Mouse (Mus musculus): ENCODE results near the gene Cyb5r4. TPM values are rescaled to one million over a fixed set of nuclear protein-coding genes. Genes with fewer than 3 reads are reported as not detected.
"Not testable (repeated sequence)": the region's sequence is repeated elsewhere in the genome, so short reads cannot be mapped to it uniquely, and the experiment has no call there.

The Cyb5r4 gene
- polyA plus RNA-seq, 1 experiment from 2014 or later, result 59.9 TPM

DNA sequence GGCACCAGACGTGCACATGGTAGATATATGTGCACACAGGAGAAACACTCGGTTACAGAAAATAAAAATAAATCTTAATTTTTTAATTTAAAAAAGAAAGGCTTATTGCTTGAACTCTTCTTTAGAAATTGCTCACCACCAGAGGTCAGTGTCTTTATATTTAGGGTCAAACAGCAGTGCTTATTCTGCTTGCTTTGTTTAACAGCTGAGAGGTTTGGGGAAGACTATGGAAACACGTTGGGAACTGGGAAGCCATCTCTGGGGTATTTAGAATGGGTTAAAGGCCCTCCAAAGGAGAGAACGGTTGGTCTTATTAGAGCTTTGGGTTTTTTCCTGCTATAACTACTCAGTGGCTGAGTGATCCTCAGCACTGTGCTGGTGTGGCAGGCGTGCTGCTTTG, 40.5 kb downstream of the Cyb5r4 start:
- no peak overlapping the region for H3K9ac ChIP-seq
- DNase-seq (ENCODE audit: low spot score), result no peak
- no peak overlapping the region for H3K4me3 ChIP-seq (replicated peaks; ENCODE audit: low read length)
- no peak for ATAC-seq (ENCODE audit: low FRiP score)
- no peak overlapping the region for H3K27ac ChIP-seq
- H3K4me1 ChIP-seq (replicated peaks; ENCODE audit: control insufficient read depth, insufficient read depth, low read length), result no peaks in the 10 kb centered on the region
- no peaks in the 10 kb centered on the region for H3K9me3 ChIP-seq (ENCODE audit: control insufficient read depth, low read length)
- peaks cover 67% of the 10 kb centered on the region for H3K36me3 ChIP-seq (replicated peaks; ENCODE audit: control insufficient read depth, insufficient read depth)
- no peak overlapping the region for H3K4me2 ChIP-seq (replicated peaks)
- H3K27me3 ChIP-seq (ENCODE audit: control insufficient read depth, insufficient read depth, low read length), result no peaks in the 10 kb centered on the region
- 80% methylated on average over 5 of the region's 5 CpGs for WGBS

DNA sequence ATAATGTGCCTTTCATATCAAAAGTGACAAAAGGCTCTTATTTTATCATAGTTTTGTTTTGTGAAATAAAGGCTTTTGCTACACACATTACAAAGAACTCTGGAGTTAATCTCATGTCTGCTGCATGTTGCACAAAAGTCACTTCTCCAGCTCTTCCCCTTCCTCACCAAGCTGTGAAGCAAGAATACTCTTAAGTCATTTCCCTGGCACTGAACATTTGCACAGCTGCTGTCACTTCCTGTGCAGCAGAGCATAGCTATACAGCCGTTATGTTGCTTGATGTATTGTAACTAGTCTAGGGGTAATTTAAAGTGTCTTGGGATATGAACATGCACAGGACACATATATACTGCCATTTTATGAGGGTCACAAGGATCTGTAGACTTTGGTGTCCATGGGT, 46.3 kb downstream of the Cyb5r4 start:
- no peak overlapping the region for H3K4me3 ChIP-seq (replicated peaks; ENCODE audit: low read length)
- H3K4me1 ChIP-seq (replicated peaks; ENCODE audit: control insufficient read depth, insufficient read depth, low read length), result no peaks in the 10 kb centered on the region
- 94% methylated on average over 1 of the region's 1 CpGs for WGBS
- H3K27me3 ChIP-seq (ENCODE audit: control insufficient read depth, insufficient read depth, low read length), result no peaks in the 10 kb centered on the region
- ATAC-seq (ENCODE audit: low FRiP score) (no peak), DNase-seq (ENCODE audit: low spot score) (no peak)
- no peak overlapping the region for H3K9ac ChIP-seq
- no peak overlapping the region for H3K27ac ChIP-seq
- no peak overlapping the region for H3K4me2 ChIP-seq (replicated peaks)
- peaks cover 56% of the 10 kb centered on the region for H3K36me3 ChIP-seq (replicated peaks; ENCODE audit: control insufficient read depth, insufficient read depth)
- peaks cover 12% of the 10 kb centered on the region; the same call in 1 of the 2 replicates for H3K9me3 ChIP-seq (ENCODE audit: control insufficient read depth, low read length)

DNA sequence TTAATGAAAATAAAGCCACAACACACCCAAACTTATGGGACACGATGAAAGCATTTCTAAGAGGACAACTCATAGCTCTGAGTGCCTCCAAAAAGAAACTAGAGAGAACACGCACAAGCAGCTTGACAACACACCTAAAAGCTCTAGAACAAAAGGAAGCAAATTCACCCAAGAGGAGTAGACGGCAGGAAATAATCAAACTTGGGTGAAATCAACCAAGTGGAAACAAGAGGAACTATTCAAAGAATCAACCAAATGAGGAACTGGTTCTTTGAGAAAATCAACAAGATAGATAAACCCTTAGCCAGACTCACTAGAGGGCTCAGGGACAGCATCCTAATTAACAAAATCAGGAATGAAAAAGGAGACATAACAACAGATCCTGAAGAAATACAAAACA, 49.8 kb downstream of the Cyb5r4 start:
- DNase-seq (ENCODE audit: low spot score); H3K9ac ChIP-seq; H3K27ac ChIP-seq; ATAC-seq (ENCODE audit: low FRiP score); H3K4me1 ChIP-seq (replicated peaks; ENCODE audit: control insufficient read depth, insufficient read depth, low read length); H3K4me3 ChIP-seq (replicated peaks; ENCODE audit: low read length); H3K27me3 ChIP-seq (ENCODE audit: control insufficient read depth, insufficient read depth, low read length); H3K4me2 ChIP-seq (replicated peaks): not testable (repeated sequence)
- H3K36me3 ChIP-seq (replicated peaks; ENCODE audit: control insufficient read depth, insufficient read depth), result peaks cover 38% of the 10 kb centered on the region
- H3K9me3 ChIP-seq (ENCODE audit: control insufficient read depth, low read length), result peaks cover 12% of the 10 kb centered on the region; the same call in 1 of the 2 replicates
- 95% methylated on average over 3 of the region's 3 CpGs for WGBS

DNA sequence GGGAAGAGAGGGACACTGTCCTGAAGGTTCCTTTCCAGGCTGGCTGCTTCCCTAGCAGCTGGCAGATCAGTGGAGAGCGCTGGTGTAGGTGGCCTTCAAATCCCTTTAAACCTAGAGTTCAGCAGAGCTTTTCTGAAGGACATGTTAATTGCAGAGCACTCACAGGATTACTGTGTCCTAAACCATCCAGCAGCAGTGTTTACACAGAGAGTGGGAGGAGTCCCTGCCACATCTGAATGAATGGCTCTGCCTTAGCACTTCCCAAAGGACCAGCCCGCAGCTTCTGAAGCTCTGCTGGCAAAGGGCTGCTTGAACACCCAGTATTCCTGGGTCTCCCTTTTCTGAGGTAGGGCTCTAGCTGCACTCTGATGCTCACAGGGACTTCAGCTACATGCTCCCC, 56.1 kb downstream of the Cyb5r4 start:
- Histone ChIP-seq H3K4me2 (replicated peaks) (no peak overlapping the region), H3K36me3 (replicated peaks; ENCODE audit: control insufficient read depth, insufficient read depth) (peaks cover 20% of the 10 kb centered on the region), H3K4me3 (replicated peaks; ENCODE audit: low read length) (no peak overlapping the region), H3K9ac (no peak overlapping the region), H3K27me3 (ENCODE audit: control insufficient read depth, insufficient read depth, low read length) (no peaks in the 10 kb centered on the region), H3K9me3 (ENCODE audit: control insufficient read depth, low read length) (no peaks in the 10 kb centered on the region), H3K4me1 (replicated peaks; ENCODE audit: control insufficient read depth, insufficient read depth, low read length) (no peaks in the 10 kb centered on the region), H3K27ac (no peak overlapping the region)
- ATAC-seq (ENCODE audit: low FRiP score) (no peak), DNase-seq (ENCODE audit: low spot score) (no peak)
- WGBS, result 52% methylated on average over 2 of the region's 2 CpGs

DNA sequence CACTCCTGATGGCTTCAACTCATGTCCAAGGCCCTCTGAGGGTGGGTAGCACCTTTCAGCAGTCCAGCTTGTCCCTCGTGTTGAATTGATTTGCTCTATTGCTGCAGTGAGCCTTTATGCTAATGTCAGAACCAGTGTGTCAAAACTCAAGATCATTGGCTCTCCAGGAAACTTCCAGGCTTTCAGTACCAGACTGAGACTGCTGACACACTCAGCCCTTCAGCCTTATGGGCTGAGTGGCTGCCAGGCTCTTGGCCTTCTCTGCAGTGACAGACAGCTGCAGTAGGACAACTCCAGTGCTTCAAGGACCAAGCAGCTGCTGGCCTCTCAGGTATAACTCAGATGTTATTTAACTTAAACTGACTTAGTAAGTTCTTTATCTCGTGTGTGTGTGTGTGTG, 57.7 kb downstream of the Cyb5r4 start:
- H3K9me3 ChIP-seq (ENCODE audit: control insufficient read depth, low read length), result no peaks in the 10 kb centered on the region
- DNase-seq (ENCODE audit: low spot score), result no peak
- H3K4me1 ChIP-seq (replicated peaks; ENCODE audit: control insufficient read depth, insufficient read depth, low read length), result no peaks in the 10 kb centered on the region
- H3K9ac ChIP-seq, result no peak overlapping the region
- H3K4me2 ChIP-seq (replicated peaks), result no peak overlapping the region
- no peaks in the 10 kb centered on the region for H3K27me3 ChIP-seq (ENCODE audit: control insufficient read depth, insufficient read depth, low read length)
- H3K4me3 ChIP-seq (replicated peaks; ENCODE audit: low read length), result no peak overlapping the region
- H3K27ac ChIP-seq, result no peak overlapping the region
- no peak for ATAC-seq (ENCODE audit: low FRiP score)
- H3K36me3 ChIP-seq (replicated peaks; ENCODE audit: control insufficient read depth, insufficient read depth), result peaks cover 20% of the 10 kb centered on the region
- WGBS, result 65% methylated on average over 2 of the region's 2 CpGs

GRCm38 (mm10) chr9:87086991-87087390, 65.2 kb downstream of the Cyb5r4 start:
- no peak overlapping the region for H3K4me2 ChIP-seq (replicated peaks)
- no peaks in the 10 kb centered on the region for H3K9me3 ChIP-seq (ENCODE audit: control insufficient read depth, low read length)
- DNase-seq (ENCODE audit: low spot score) (no peak), ATAC-seq (ENCODE audit: low FRiP score) (no peak)
- H3K27ac ChIP-seq, result no peak overlapping the region
- H3K4me3 ChIP-seq (replicated peaks; ENCODE audit: low read length), result no peak overlapping the region
- H3K9ac ChIP-seq, result no peak overlapping the region
- WGBS, result 90% methylated on average over 4 of the region's 4 CpGs
- H3K27me3 ChIP-seq (ENCODE audit: control insufficient read depth, insufficient read depth, low read length), result no peaks in the 10 kb centered on the region
- no peaks in the 10 kb centered on the region for H3K36me3 ChIP-seq (replicated peaks; ENCODE audit: control insufficient read depth, insufficient read depth)
- no peaks in the 10 kb centered on the region for H3K4me1 ChIP-seq (replicated peaks; ENCODE audit: control insufficient read depth, insufficient read depth, low read length)

- H3K9me3 ChIP-seq (ENCODE audit: control insufficient read depth, low read length), result no peaks in the 10 kb centered on the region
- H3K4me2 ChIP-seq (replicated peaks), result no peak overlapping the region
- H3K4me1 ChIP-seq (replicated peaks; ENCODE audit: control insufficient read depth, insufficient read depth, low read length), result no peaks in the 10 kb centered on the region
- no peaks in the 10 kb centered on the region for H3K27me3 ChIP-seq (ENCODE audit: control insufficient read depth, insufficient read depth, low read length)
- no peak overlapping the region for H3K27ac ChIP-seq
- no peaks in the 10 kb centered on the region for H3K36me3 ChIP-seq (replicated peaks; ENCODE audit: control insufficient read depth, insufficient read depth)
- H3K9ac ChIP-seq, result no peak overlapping the region
- 68% methylated on average over 2 of the region's 2 CpGs for WGBS
- H3K4me3 ChIP-seq (replicated peaks; ENCODE audit: low read length), result no peak overlapping the region
- ATAC-seq (ENCODE audit: low FRiP score) (no peak), DNase-seq (ENCODE audit: low spot score) (no peak)
Observed at GRCm38 (mm10) chr9:87097989-87098388, 76.2 kb downstream of the Cyb5r4 start.

- 0 out of 2 replicates have a peak, but pooled peaks have one; percentile 31 for ATAC-seq (ENCODE audit: low FRiP score)
- H3K27me3 ChIP-seq (ENCODE audit: control insufficient read depth, insufficient read depth, low read length), result no peaks in the 10 kb centered on the region
- H3K9ac ChIP-seq, result peak overlapping the region; percentile 31; the same call in 1 of the 2 replicates
- peak overlapping the region; percentile 85 for H3K27ac ChIP-seq
- no peaks in the 10 kb centered on the region for H3K36me3 ChIP-seq (replicated peaks; ENCODE audit: control insufficient read depth, insufficient read depth)
- H3K4me2 ChIP-seq (replicated peaks), result peak overlapping the region; percentile 33
- no peak overlapping the region for H3K4me3 ChIP-seq (replicated peaks; ENCODE audit: low read length)
- 66% methylated on average over 5 of the region's 5 CpGs for WGBS
- DNase-seq (ENCODE audit: low spot score), result no peak
- H3K9me3 ChIP-seq (ENCODE audit: control insufficient read depth, low read length), result no peaks in the 10 kb centered on the region
- H3K4me1 ChIP-seq (replicated peaks; ENCODE audit: control insufficient read depth, insufficient read depth, low read length), result peaks cover 14% of the 10 kb centered on the region
Observed at GRCm38 (mm10) chr9:87115019-87115418, 93.2 kb downstream of the Cyb5r4 start.

GRCm38 (mm10) chr9:87115456-87115931, 93.7 kb downstream of the Cyb5r4 start:
- Histone ChIP-seq H3K36me3 (replicated peaks; ENCODE audit: control insufficient read depth, insufficient read depth) (no peaks in the 10 kb centered on the region), H3K9me3 (ENCODE audit: control insufficient read depth, low read length) (no peaks in the 10 kb centered on the region), H3K27me3 (ENCODE audit: control insufficient read depth, insufficient read depth, low read length) (no peaks in the 10 kb centered on the region), H3K4me3 (replicated peaks; ENCODE audit: low read length) (no peak overlapping the region), H3K4me1 (replicated peaks; ENCODE audit: control insufficient read depth, insufficient read depth, low read length) (peaks cover 14% of the 10 kb centered on the region), H3K9ac (peak overlapping the region; percentile 31; the same call in 1 of the 2 replicates), H3K4me2 (replicated peaks) (peak overlapping the region; percentile 33), H3K27ac (peak overlapping the region; percentile 85)
- 14% methylated on average over 6 of the region's 6 CpGs for WGBS
- DNase-seq (ENCODE audit: low spot score) (peak; percentile 73), ATAC-seq (ENCODE audit: low FRiP score) (peak; percentile 84)

DNA sequence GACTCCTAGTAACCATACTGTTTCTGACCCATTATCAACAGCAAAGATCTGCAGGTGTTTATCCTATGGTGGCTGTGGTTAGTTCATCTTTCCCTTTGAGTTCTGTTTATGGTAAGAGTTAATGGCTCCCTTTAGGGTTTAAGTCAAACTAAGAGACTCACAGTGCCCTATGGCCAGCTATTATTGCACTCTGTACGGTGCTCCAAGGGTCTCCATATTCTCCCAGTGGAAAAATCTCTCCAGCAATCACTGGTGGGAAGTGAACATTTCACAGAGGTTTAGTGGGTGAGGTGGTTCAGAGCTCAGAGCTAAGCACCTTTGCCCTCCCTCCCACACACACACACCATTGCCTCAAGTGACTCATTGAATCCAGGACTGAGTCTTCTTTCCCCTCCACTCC, 94.2 kb downstream of the Cyb5r4 start:
- H3K27ac ChIP-seq, result peak overlapping the region; percentile 85
- peak overlapping the region; percentile 33; the same call in 1 of the 2 replicates for H3K4me2 ChIP-seq (replicated peaks)
- peak; percentile 18; the same call in 1 of the 2 replicates for ATAC-seq (ENCODE audit: low FRiP score)
- no peaks in the 10 kb centered on the region for H3K27me3 ChIP-seq (ENCODE audit: control insufficient read depth, insufficient read depth, low read length)
- no peak overlapping the region; the same call in 1 of the 2 replicates for H3K9ac ChIP-seq
- 66% methylated on average over 1 of the region's 1 CpGs for WGBS
- H3K9me3 ChIP-seq (ENCODE audit: control insufficient read depth, low read length), result no peaks in the 10 kb centered on the region
- peaks cover 14% of the 10 kb centered on the region for H3K4me1 ChIP-seq (replicated peaks; ENCODE audit: control insufficient read depth, insufficient read depth, low read length)
- H3K4me3 ChIP-seq (replicated peaks; ENCODE audit: low read length), result no peak overlapping the region
- no peak for DNase-seq (ENCODE audit: low spot score)
- no peaks in the 10 kb centered on the region for H3K36me3 ChIP-seq (replicated peaks; ENCODE audit: control insufficient read depth, insufficient read depth)
